Mouse (Mus musculus) forebrain, embryonic 11.5 days (tissue): ENCODE data around the gene 4930447C04Rik. TPM values are rescaled to one million over a fixed set of nuclear protein-coding genes. Genes with fewer than 3 reads are reported as not detected.

ENCODE experiments used
- ATAC-seq: fragments of 200-750 bp; cut with Nextera tagmentation; replicated peaks from 2 replicates; pipeline ENCODE4 v1.8.0; 2017; ENCODE audit warnings: moderate TSS enrichment; ENCODE audit not compliant: low FRiP score
- DNase-seq: peaks from one replicate; pipeline ENCODE4 v3.0.0-alpha.2; 2017; ENCODE audit warnings: low spot score
- H3K27ac ChIP-seq: fragments of 300-500 bp; sonication (generic); 2 replicates; pipeline ENCODE4 v1.5.1; 2014; ENCODE audit warnings: low read depth, low read length
- H3K27me3 ChIP-seq: fragments of 300-500 bp; sonication (generic); 2 replicates; pipeline ENCODE4 v1.6.1; 2014; ENCODE audit warnings: mild to moderate bottlenecking, low read length, mixed read lengths; ENCODE audit not compliant: control insufficient read depth, insufficient read depth
- H3K36me3 ChIP-seq: fragments of 300-500 bp; sonication (generic); 2 replicates; pipeline ENCODE4 v1.6.1; 2014; ENCODE audit warnings: mild to moderate bottlenecking, low read length, moderate library complexity, mixed read lengths; ENCODE audit not compliant: control insufficient read depth, insufficient read depth
- H3K4me1 ChIP-seq: fragments of 300-500 bp; sonication (generic); replicated peaks from 2 replicates; pipeline ENCODE4 v1.6.1; 2014; ENCODE audit warnings: low read length, mixed read lengths; ENCODE audit not compliant: control insufficient read depth, insufficient read depth
- H3K4me2 ChIP-seq: fragments of 300-500 bp; sonication (generic); 2 replicates; pipeline ENCODE4 v1.6.1; 2014; ENCODE audit warnings: low read depth, mild to moderate bottlenecking, low read length, moderate library complexity, mixed read lengths; ENCODE audit not compliant: severe bottlenecking
- H3K4me3 ChIP-seq: fragments of 300-500 bp; sonication (generic); 2 replicates; pipeline ENCODE4 v1.5.1; 2014; ENCODE audit warnings: low read depth, low read length
- H3K9ac ChIP-seq: fragments of 300-500 bp; sonication (generic); 2 replicates; pipeline ENCODE4 v1.6.1; 2014; ENCODE audit warnings: low read length
- H3K9me3 ChIP-seq: fragments of 300-500 bp; sonication (generic); 2 replicates; pipeline ENCODE4 v1.6.1; 2016; ENCODE audit warnings: low read length, mixed read lengths; ENCODE audit not compliant: control insufficient read depth
- WGBS: fragments of 180-500 bp; shearing (Covaris S2); extraction: QIAGEN DNeasy Blood & Tissue Kit; methylation state at CpG from one replicate; pipeline ENCODE4 v1.1.7; 2014; 5-methylcytosine and 5-hydroxymethylcytosine counted together
- polyA plus RNA-seq: library from polyadenylated mRNA; unstranded; fragments of >200 nt; fragmentation: Nextera tagmentation; extraction: Ambion mirVana; gene quantifications from 2 replicates; pipeline ENCODE4 v1.2.1, GENCODE M21; 2014

The 4930447C04Rik gene
- polyA plus RNA-seq, 1 experiment from 2014 or later: 2.9 TPM

- Histone ChIP-seq H3K36me3 (no peaks in the 10 kb centered on the region), H3K4me3 (no peak overlapping the region), H3K27ac (no peak overlapping the region), H3K27me3 (peaks cover 75% of the 10 kb centered on the region), H3K4me1 (peaks cover 7% of the 10 kb centered on the region; the same call in 1 of the 2 replicates), H3K4me2 (no peak overlapping the region), H3K9ac (no peak overlapping the region), H3K9me3 (no peaks in the 10 kb centered on the region)
- ATAC-seq: no peak
- no peak for DNase-seq
Observed at GRCm38 (mm10) chr12:72946805-72947204, 6.2 kb upstream of the 4930447C04Rik start.

- no peaks in the 10 kb centered on the region for H3K9me3 ChIP-seq
- 3% methylated on average over 8 of the region's 8 CpGs for WGBS
- H3K9ac ChIP-seq: no peak overlapping the region
- no peak overlapping the region; the same call in 1 of the 2 replicates for H3K4me3 ChIP-seq
- peak overlapping the region; percentile 56 for H3K4me2 ChIP-seq
- DNase-seq: no peak
- peaks cover 78% of the 10 kb centered on the region for H3K27me3 ChIP-seq
- no peaks in the 10 kb centered on the region for H3K36me3 ChIP-seq
- H3K4me1 ChIP-seq: peaks cover 7% of the 10 kb centered on the region; the same call in 1 of the 2 replicates
- H3K27ac ChIP-seq: no peak overlapping the region
- peak; percentile 8; the same call in 1 of the 2 replicates for ATAC-seq
Observed at GRCm38 (mm10) chr12:72946064-72946395, 5.5 kb upstream of the 4930447C04Rik start.

- H3K27ac ChIP-seq: no peak overlapping the region
- H3K9me3 ChIP-seq: no peaks in the 10 kb centered on the region
Observed at GRCm38 (mm10) chr12:72945301-72946063, 4.9 kb upstream of the 4930447C04Rik start.

GRCm38 (mm10) chr12:72944411-72945225 is 4.0 kb upstream of the 4930447C04Rik start:
- H3K9ac ChIP-seq: no peak overlapping the region
- DNase-seq (no peak), ATAC-seq (peak; percentile 43)
- no peaks in the 10 kb centered on the region for H3K36me3 ChIP-seq
- H3K4me1 ChIP-seq: peaks cover 13% of the 10 kb centered on the region; the same call in 1 of the 2 replicates
- peak overlapping the region; percentile 56 for H3K4me2 ChIP-seq
- peak overlapping the region; percentile 32 for H3K4me3 ChIP-seq
- H3K27me3 ChIP-seq: peaks cover 85% of the 10 kb centered on the region
- no peaks in the 10 kb centered on the region for H3K9me3 ChIP-seq
- H3K27ac ChIP-seq: no peak overlapping the region
- under 1% methylated on average over 24 of the region's 24 CpGs for WGBS

More at GRCm38 (mm10) chr12:72945301-72946063, 4.9 kb upstream of the 4930447C04Rik start:
- peaks cover 7% of the 10 kb centered on the region; the same call in 1 of the 2 replicates for H3K4me1 ChIP-seq
- peak; percentile 87 for DNase-seq
- H3K4me2 ChIP-seq: peak overlapping the region; percentile 56
- WGBS: under 1% methylated on average over 72 of the region's 89 CpGs
- peaks cover 83% of the 10 kb centered on the region for H3K27me3 ChIP-seq
- peak; percentile 91 for ATAC-seq
- no peaks in the 10 kb centered on the region for H3K36me3 ChIP-seq
- H3K9ac ChIP-seq: 0 out of 2 replicates have a peak overlapping the region, but pooled peaks have one; percentile 16
- H3K4me3 ChIP-seq: peak overlapping the region; percentile 32

GRCm38 (mm10) chr12:72943574-72944110 is 3.1 kb upstream of the 4930447C04Rik start:
- peaks cover 86% of the 10 kb centered on the region for H3K27me3 ChIP-seq
- no peak overlapping the region for H3K27ac ChIP-seq
- no peak overlapping the region for H3K4me3 ChIP-seq
- no peak overlapping the region for H3K4me2 ChIP-seq
- WGBS: 5% methylated on average over 2 of the region's 2 CpGs
- peaks cover 13% of the 10 kb centered on the region; the same call in 1 of the 2 replicates for H3K4me1 ChIP-seq
- no peak for ATAC-seq
- no peaks in the 10 kb centered on the region for H3K9me3 ChIP-seq
- no peak for DNase-seq
- H3K36me3 ChIP-seq: no peaks in the 10 kb centered on the region
- no peak overlapping the region for H3K9ac ChIP-seq

GRCm38 (mm10) chr12:72942171-72942570 is 1.6 kb upstream of the 4930447C04Rik start:
- 18% methylated on average over 6 of the region's 6 CpGs for WGBS
- no peak for DNase-seq
- ATAC-seq: no peak
- peaks cover 86% of the 10 kb centered on the region for H3K27me3 ChIP-seq
- H3K4me3 ChIP-seq: no peak overlapping the region
- no peak overlapping the region for H3K9ac ChIP-seq
- H3K9me3 ChIP-seq: no peaks in the 10 kb centered on the region
- no peak overlapping the region for H3K27ac ChIP-seq
- peaks cover 13% of the 10 kb centered on the region; the same call in 1 of the 2 replicates for H3K4me1 ChIP-seq
- no peaks in the 10 kb centered on the region for H3K36me3 ChIP-seq
- H3K4me2 ChIP-seq: no peak overlapping the region

- H3K36me3 ChIP-seq: no peaks in the 10 kb centered on the region
- H3K4me2 ChIP-seq: no peak overlapping the region
- ATAC-seq: no peak
- DNase-seq: peak; percentile 62
- no peaks in the 10 kb centered on the region for H3K9me3 ChIP-seq
- under 1% methylated on average over 32 of the region's 32 CpGs for WGBS
- no peak overlapping the region for H3K9ac ChIP-seq
- no peak overlapping the region for H3K4me3 ChIP-seq
- H3K27ac ChIP-seq: no peak overlapping the region
- peaks cover 87% of the 10 kb centered on the region for H3K27me3 ChIP-seq
- H3K4me1 ChIP-seq: peaks cover 13% of the 10 kb centered on the region; the same call in 1 of the 2 replicates
Observed at GRCm38 (mm10) chr12:72941398-72942051, 951 bp upstream of the 4930447C04Rik start.

- ATAC-seq (no peak), DNase-seq (no peak)
- Histone ChIP-seq H3K27ac (no peak overlapping the region), H3K4me1 (peaks cover 13% of the 10 kb centered on the region; the same call in 1 of the 2 replicates), H3K9ac (no peak overlapping the region), H3K4me2 (no peak overlapping the region), H3K36me3 (no peaks in the 10 kb centered on the region), H3K9me3 (no peaks in the 10 kb centered on the region), H3K27me3 (peaks cover 85% of the 10 kb centered on the region), H3K4me3 (no peak overlapping the region)
- 2% methylated on average over 11 of the region's 11 CpGs for WGBS
Observed at GRCm38 (mm10) chr12:72940822-72941397, 336 bp upstream of the 4930447C04Rik start.
